Mouse (Mus musculus): Measurements from ENCODE around the gene Srebf1. TPM values are rescaled to one million over a fixed set of nuclear protein-coding genes. Genes with fewer than 3 reads are reported as not detected.
A peak's percentile ranks its signal among the peaks of the same experiment; 100 is the strongest.

Gene Srebf1
- 64.5 and 65.7 TPM in 2 replicates for polyA plus RNA-seq (2015; fragmentation: Nextera tagmentation; extraction: Ambion mirVana)

- H3K27me3 ChIP-seq, result no peaks in the 10 kb centered on the region
- no peaks in the 10 kb centered on the region for H3K9me3 ChIP-seq
- peak within 1 kb of the TSS; percentile 70 for H3K27ac ChIP-seq
- H3K4me3 ChIP-seq, result peak within 1 kb of the TSS; percentile 43
- 4% methylated on average over 46 of the region's 46 CpGs for WGBS
- peak within 1 kb of the TSS; percentile 58 for H3K9ac ChIP-seq
- peak; percentile 69 for ATAC-seq (ENCODE audit: low FRiP score, low read depth)
- H3K4me2 ChIP-seq (replicated peaks), result peak within 1 kb of the TSS; percentile 80
- H3K4me1 ChIP-seq, result peaks cover 36% of the 10 kb centered on the region
- peaks cover 12% of the 10 kb centered on the region; the same call in 1 of the 2 replicates for H3K36me3 ChIP-seq
Measured at GRCm38 (mm10) chr11:60222469-60223236, at the start of gene Srebf1. Gene Srebf1 (minus strand): TSS chr11:60222581.

GRCm38 (mm10) chr11:60268563-60268962 is 46.2 kb upstream of the Srebf1 start:
- no peak for ATAC-seq (ENCODE audit: low FRiP score, low read depth)
- H3K4me3 ChIP-seq, result no peak overlapping the region
- H3K9me3 ChIP-seq, result no peaks in the 10 kb centered on the region
- peaks cover 20% of the 10 kb centered on the region for H3K4me1 ChIP-seq
- no peaks in the 10 kb centered on the region for H3K27me3 ChIP-seq
- H3K9ac ChIP-seq, result no peak overlapping the region
- H3K4me2 ChIP-seq (replicated peaks), result no peak overlapping the region
- H3K27ac ChIP-seq, result no peak overlapping the region
- peaks cover 28% of the 10 kb centered on the region for H3K36me3 ChIP-seq
- WGBS, result 76% methylated on average over 3 of the region's 3 CpGs

- Histone ChIP-seq H3K4me1 (peaks cover 24% of the 10 kb centered on the region), H3K27ac (no peak overlapping the region), H3K9me3 (no peaks in the 10 kb centered on the region), H3K27me3 (no peaks in the 10 kb centered on the region), H3K4me2 (replicated peaks) (no peak overlapping the region), H3K9ac (no peak overlapping the region), H3K4me3 (no peak overlapping the region), H3K36me3 (peaks cover 32% of the 10 kb centered on the region)
- 86% methylated on average over 4 of the region's 4 CpGs for WGBS
- ATAC-seq (ENCODE audit: low FRiP score, low read depth), result no peak
Measured at GRCm38 (mm10) chr11:60265271-60265985, 43.0 kb upstream of the Srebf1 start.

GRCm38 (mm10) chr11:60264651-60265050 is 42.3 kb upstream of the Srebf1 start:
- no peak overlapping the region for H3K4me3 ChIP-seq
- no peak overlapping the region for H3K4me2 ChIP-seq (replicated peaks)
- H3K27ac ChIP-seq, result no peak overlapping the region
- H3K9ac ChIP-seq, result no peak overlapping the region
- no peaks in the 10 kb centered on the region for H3K27me3 ChIP-seq
- H3K9me3 ChIP-seq, result no peaks in the 10 kb centered on the region
- no peak for ATAC-seq (ENCODE audit: low FRiP score, low read depth)
- peaks cover 24% of the 10 kb centered on the region for H3K4me1 ChIP-seq
- H3K36me3 ChIP-seq, result peaks cover 26% of the 10 kb centered on the region
- WGBS, result 90% methylated on average over 1 of the region's 1 CpGs

GRCm38 (mm10) chr11:60262396-60262795 is 40.0 kb upstream of the Srebf1 start:
- H3K36me3 ChIP-seq, result peaks cover 26% of the 10 kb centered on the region
- WGBS, result 84% methylated on average over 4 of the region's 4 CpGs

GRCm38 (mm10) chr11:60260743-60261142 is 38.4 kb upstream of the Srebf1 start:
- no peak for ATAC-seq (ENCODE audit: low FRiP score, low read depth)

More at GRCm38 (mm10) chr11:60262396-60262795, 40.0 kb upstream of the Srebf1 start:
- Histone ChIP-seq H3K4me1 (peaks cover 24% of the 10 kb centered on the region), H3K4me2 (replicated peaks) (no peak overlapping the region), H3K27ac (no peak overlapping the region), H3K4me3 (no peak overlapping the region), H3K27me3 (no peaks in the 10 kb centered on the region), H3K9ac (no peak overlapping the region), H3K9me3 (no peaks in the 10 kb centered on the region)
- no peak for ATAC-seq (ENCODE audit: low FRiP score, low read depth)

GRCm38 (mm10) chr11:60257696-60258095 is 35.3 kb upstream of the Srebf1 start:
- H3K9ac ChIP-seq, result no peak overlapping the region
- no peak overlapping the region for H3K4me2 ChIP-seq (replicated peaks)
- H3K9me3 ChIP-seq, result no peaks in the 10 kb centered on the region
- ATAC-seq (ENCODE audit: low FRiP score, low read depth), result no peak
- no peak overlapping the region for H3K4me3 ChIP-seq
- no peaks in the 10 kb centered on the region for H3K27me3 ChIP-seq
- 34% methylated on average over 2 of the region's 2 CpGs for WGBS
- H3K36me3 ChIP-seq, result peaks cover 47% of the 10 kb centered on the region
- H3K27ac ChIP-seq, result no peak overlapping the region
- H3K4me1 ChIP-seq, result peaks cover 22% of the 10 kb centered on the region

More at GRCm38 (mm10) chr11:60260743-60261142, 38.4 kb upstream of the Srebf1 start:
- H3K27me3 ChIP-seq, result no peaks in the 10 kb centered on the region
- WGBS, result 84% methylated on average over 3 of the region's 3 CpGs
- no peaks in the 10 kb centered on the region for H3K9me3 ChIP-seq
- H3K27ac ChIP-seq, result no peak overlapping the region
- H3K4me2 ChIP-seq (replicated peaks), result no peak overlapping the region
- no peak overlapping the region for H3K9ac ChIP-seq
- no peak overlapping the region for H3K4me3 ChIP-seq
- H3K36me3 ChIP-seq, result peaks cover 25% of the 10 kb centered on the region
- peaks cover 36% of the 10 kb centered on the region for H3K4me1 ChIP-seq

- ATAC-seq (ENCODE audit: low FRiP score, low read depth), result no peak
Measured at GRCm38 (mm10) chr11:60256713-60257112, 34.3 kb upstream of the Srebf1 start.

GRCm38 (mm10) chr11:60256176-60256681 is 33.8 kb upstream of the Srebf1 start:
- 59% methylated on average over 6 of the region's 6 CpGs for WGBS
- Histone ChIP-seq H3K27ac (no peak overlapping the region), H3K4me2 (replicated peaks) (no peak overlapping the region), H3K9ac (no peak overlapping the region), H3K27me3 (no peaks in the 10 kb centered on the region), H3K36me3 (peaks cover 50% of the 10 kb centered on the region), H3K4me1 (peaks cover 29% of the 10 kb centered on the region), H3K4me3 (no peak overlapping the region), H3K9me3 (no peaks in the 10 kb centered on the region)
- ATAC-seq (ENCODE audit: low FRiP score, low read depth), result no peak

More at GRCm38 (mm10) chr11:60256713-60257112, 34.3 kb upstream of the Srebf1 start:
- no peaks in the 10 kb centered on the region for H3K9me3 ChIP-seq
- no peak overlapping the region for H3K27ac ChIP-seq
- WGBS, result 87% methylated on average over 9 of the region's 9 CpGs
- no peak overlapping the region for H3K9ac ChIP-seq
- peaks cover 47% of the 10 kb centered on the region for H3K36me3 ChIP-seq
- peaks cover 24% of the 10 kb centered on the region for H3K4me1 ChIP-seq
- H3K27me3 ChIP-seq, result no peaks in the 10 kb centered on the region
- no peak overlapping the region for H3K4me2 ChIP-seq (replicated peaks)
- no peak overlapping the region for H3K4me3 ChIP-seq

- H3K4me3 ChIP-seq, result no peak overlapping the region
- no peaks in the 10 kb centered on the region for H3K27me3 ChIP-seq
- H3K9me3 ChIP-seq, result no peaks in the 10 kb centered on the region
- peaks cover 30% of the 10 kb centered on the region for H3K4me1 ChIP-seq
- H3K36me3 ChIP-seq, result peaks cover 47% of the 10 kb centered on the region
- H3K9ac ChIP-seq, result no peak overlapping the region
- no peak overlapping the region for H3K4me2 ChIP-seq (replicated peaks)
- ATAC-seq (ENCODE audit: low FRiP score, low read depth), result no peak
- H3K27ac ChIP-seq, result no peak overlapping the region
- WGBS, result 58% methylated on average over 3 of the region's 3 CpGs
Measured at GRCm38 (mm10) chr11:60255639-60256038, 33.3 kb upstream of the Srebf1 start.

GRCm38 (mm10) chr11:60255181-60255580 is 32.8 kb upstream of the Srebf1 start:
- no peak overlapping the region for H3K9ac ChIP-seq
- peaks cover 30% of the 10 kb centered on the region for H3K4me1 ChIP-seq
- peaks cover 50% of the 10 kb centered on the region for H3K36me3 ChIP-seq
- ATAC-seq (ENCODE audit: low FRiP score, low read depth), result no peak
- 71% methylated on average over 3 of the region's 3 CpGs for WGBS
- no peak overlapping the region for H3K4me3 ChIP-seq
- H3K9me3 ChIP-seq, result peaks cover 3% of the 10 kb centered on the region; the same call in 1 of the 2 replicates
- no peak overlapping the region for H3K27ac ChIP-seq
- no peak overlapping the region for H3K4me2 ChIP-seq (replicated peaks)
- H3K27me3 ChIP-seq, result no peaks in the 10 kb centered on the region

- H3K27ac ChIP-seq, result no peak overlapping the region
- peaks cover 54% of the 10 kb centered on the region for H3K36me3 ChIP-seq
- WGBS, result 91% methylated on average over 5 of the region's 5 CpGs
- H3K4me1 ChIP-seq, result peaks cover 30% of the 10 kb centered on the region
- no peaks in the 10 kb centered on the region for H3K27me3 ChIP-seq
- H3K4me3 ChIP-seq, result no peak overlapping the region
- H3K9me3 ChIP-seq, result peaks cover 4% of the 10 kb centered on the region; the same call in 1 of the 2 replicates
- H3K9ac ChIP-seq, result no peak overlapping the region
- no peak for ATAC-seq (ENCODE audit: low FRiP score, low read depth)
- H3K4me2 ChIP-seq (replicated peaks), result no peak overlapping the region
Measured at GRCm38 (mm10) chr11:60254308-60254707, 31.9 kb upstream of the Srebf1 start.
